Mouse (Mus musculus) heart, embryonic 16.5 days (tissue): ENCODE data around the gene Wnt8b. TPM values are rescaled to one million over a fixed set of nuclear protein-coding genes. Genes with fewer than 3 reads are reported as not detected.
A peak's percentile ranks its signal among the peaks of the same experiment; 100 is the strongest.

Experiments used
- ATAC-seq: fragments of 200-750 bp; cut with Nextera tagmentation; replicated peaks from 2 replicates; pipeline ENCODE4 v1.8.0; 2017; ENCODE audit warnings: moderate number of reproducible peaks; ENCODE audit not compliant: insufficient read depth, low FRiP score; ENCODE audit errors: extremely low read depth
- H3K27ac ChIP-seq: fragments of 300-500 bp; sonication (generic); 2 replicates; pipeline ENCODE4 v1.5.1; 2014; ENCODE audit warnings: mild to moderate bottlenecking, low read length, control low read depth, moderate library complexity
- H3K27me3 ChIP-seq: fragments of 300-500 bp; sonication (generic); 2 replicates; pipeline ENCODE4 v1.6.1; 2014; ENCODE audit warnings: low read length, mixed read lengths; ENCODE audit not compliant: control insufficient read depth, insufficient read depth
- H3K36me3 ChIP-seq: fragments of 300-500 bp; sonication (generic); 2 replicates; pipeline ENCODE4 v1.6.1; 2014; ENCODE audit not compliant: control insufficient read depth, insufficient read depth
- H3K4me1 ChIP-seq: fragments of 300-500 bp; sonication (generic); 2 replicates; pipeline ENCODE4 v1.6.1; 2014; ENCODE audit warnings: low read length, mixed read lengths; ENCODE audit not compliant: control insufficient read depth, insufficient read depth
- H3K4me2 ChIP-seq: fragments of 300-500 bp; sonication (generic); 2 replicates; pipeline ENCODE4 v1.6.1; 2014; ENCODE audit warnings: low read depth, mild to moderate bottlenecking, control low read depth, low read length
- H3K4me3 ChIP-seq: fragments of 300-500 bp; sonication (generic); 2 replicates; pipeline ENCODE4 v1.5.1; 2014; ENCODE audit warnings: mild to moderate bottlenecking, control low read depth, low read length
- H3K9ac ChIP-seq: fragments of 300-500 bp; sonication (generic); 2 replicates; pipeline ENCODE4 v1.6.1; 2014; ENCODE audit warnings: low read length, control low read depth
- H3K9me3 ChIP-seq: fragments of 300-500 bp; sonication (generic); replicated peaks from 2 replicates; pipeline ENCODE4 v1.6.1; 2016; ENCODE audit warnings: low read length; ENCODE audit not compliant: control insufficient read depth
- WGBS: fragments of 180-500 bp; shearing (Covaris S2); extraction: QIAGEN DNeasy Blood & Tissue Kit; methylation state at CpG from one replicate; pipeline ENCODE4 v1.1.7; 2014; 5-methylcytosine and 5-hydroxymethylcytosine counted together
- polyA plus RNA-seq: library from polyadenylated mRNA; unstranded; fragments of >200 nt; fragmentation: Nextera tagmentation; extraction: Ambion mirVana; gene quantifications from 2 replicates; pipeline ENCODE4 v1.2.1, GENCODE M21; 2015

The Wnt8b gene
- polyA plus RNA-seq, 1 experiment from 2014 or later = 0.08 TPM

DNA sequence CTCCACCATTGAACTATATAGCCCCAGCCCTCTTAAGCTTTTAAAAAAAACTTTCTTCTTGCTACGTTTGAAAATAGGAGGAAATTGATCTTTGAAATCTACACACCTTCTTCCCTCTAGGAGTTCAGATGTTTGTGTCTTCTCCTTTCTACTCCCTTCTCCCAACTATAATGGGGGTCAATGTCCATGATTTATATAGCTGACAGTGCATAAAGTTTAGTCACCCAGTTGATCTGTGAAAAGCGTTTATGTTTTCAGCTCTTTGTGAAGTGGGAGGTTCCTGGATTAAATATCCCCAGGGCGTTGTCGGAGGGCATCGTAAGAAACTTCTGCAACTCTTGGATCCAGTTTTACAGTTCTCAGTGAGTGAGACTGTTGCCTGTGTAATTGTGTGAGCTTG lies 7.0 kb downstream of the Wnt8b start:
- Histone ChIP-seq H3K27me3 (peaks cover 7% of the 10 kb centered on the region), H3K9ac (no peak overlapping the region), H3K4me1 (no peaks in the 10 kb centered on the region), H3K4me3 (no peak overlapping the region), H3K36me3 (no peaks in the 10 kb centered on the region), H3K27ac (no peak overlapping the region), H3K4me2 (no peak overlapping the region), H3K9me3 (no peaks in the 10 kb centered on the region)
- no peak for ATAC-seq
- WGBS = 64% methylated on average over 5 of the region's 5 CpGs

DNA sequence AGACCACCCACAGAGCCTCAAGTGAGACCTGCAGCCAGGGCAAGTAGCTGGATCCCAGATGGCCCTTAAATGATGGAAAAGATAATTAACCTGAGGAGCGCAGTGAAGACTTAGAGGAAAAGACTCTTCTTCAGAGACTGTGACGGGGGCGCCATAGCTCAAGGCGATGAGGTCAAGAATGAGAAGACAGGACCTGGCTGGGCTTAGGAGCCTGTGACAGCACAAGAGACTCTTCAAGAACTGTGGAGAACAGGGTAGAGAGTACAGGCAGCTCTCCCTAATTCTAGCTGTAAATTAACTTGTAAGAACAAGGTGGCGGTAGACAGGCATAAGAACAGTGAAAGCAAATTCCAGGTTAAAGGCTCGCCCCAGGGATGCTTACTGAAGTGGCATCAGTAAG lies 8.7 kb downstream of the Wnt8b start:
- no peak overlapping the region for H3K4me3 ChIP-seq
- H3K9me3 ChIP-seq = no peaks in the 10 kb centered on the region
- 78% methylated on average over 6 of the region's 6 CpGs for WGBS
- H3K9ac ChIP-seq = no peak overlapping the region
- ATAC-seq = no peak
- H3K27ac ChIP-seq = no peak overlapping the region
- H3K4me1 ChIP-seq = no peaks in the 10 kb centered on the region
- H3K27me3 ChIP-seq = peaks cover 4% of the 10 kb centered on the region; the same call in 1 of the 2 replicates
- no peaks in the 10 kb centered on the region for H3K36me3 ChIP-seq
- no peak overlapping the region for H3K4me2 ChIP-seq

DNA sequence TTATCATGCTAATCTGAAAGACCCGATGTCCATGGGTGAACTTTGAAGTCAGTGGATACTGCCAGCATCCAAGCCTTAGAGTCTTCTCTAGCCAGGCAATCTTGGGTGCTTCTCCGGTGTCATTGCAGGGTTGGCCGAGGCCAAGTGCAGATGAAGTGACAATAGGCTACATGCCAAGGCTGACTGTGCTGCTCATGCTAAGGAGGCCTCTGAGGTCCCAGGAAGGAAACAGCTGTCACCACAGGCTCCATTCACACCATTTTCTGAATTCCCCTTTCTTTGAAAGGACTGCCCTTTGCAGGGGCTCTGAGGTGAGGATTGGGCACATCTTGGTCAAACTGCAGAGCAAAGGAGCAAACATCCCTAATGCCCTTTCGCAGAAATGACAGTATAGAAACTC lies 9.5 kb downstream of the Wnt8b start:
- H3K27me3 ChIP-seq = peaks cover 7% of the 10 kb centered on the region; the same call in 1 of the 2 replicates

DNA sequence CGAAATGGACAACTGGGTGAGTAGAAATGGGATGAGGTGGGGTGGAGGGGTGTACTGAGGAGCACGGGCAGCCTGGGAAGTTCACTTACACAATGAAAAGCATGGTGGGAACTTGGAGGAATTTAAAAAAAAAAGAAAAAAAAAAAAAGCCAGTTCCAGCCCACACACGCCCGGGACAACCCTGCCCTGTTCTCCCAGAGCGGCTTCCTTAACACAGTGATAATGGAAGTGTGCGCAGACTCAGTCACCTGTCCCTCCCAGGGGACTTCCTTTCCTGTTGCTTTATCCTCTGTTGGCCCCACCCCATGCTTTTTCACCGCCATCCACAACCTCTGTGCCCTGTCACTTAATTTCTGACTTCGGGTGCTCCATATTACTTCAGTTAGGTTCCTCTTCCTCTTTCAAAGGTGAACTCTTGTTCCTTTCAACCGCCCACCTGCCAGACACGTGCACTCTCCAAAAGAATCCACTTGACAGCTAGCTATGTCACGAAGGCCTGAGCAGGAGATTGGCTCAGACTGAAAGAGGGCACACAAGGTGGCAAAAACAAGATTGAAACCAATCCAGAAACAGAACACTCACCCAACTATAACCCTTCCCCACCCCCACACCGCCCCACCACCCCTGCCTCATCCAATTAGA lies 17.4 kb downstream of the Wnt8b start:
- WGBS = 6% methylated on average over 12 of the region's 12 CpGs
- Histone ChIP-seq H3K27me3 (peaks cover 50% of the 10 kb centered on the region), H3K9me3 (no peaks in the 10 kb centered on the region), H3K4me2 (peak overlapping the region; percentile 94; the same call in 1 of the 2 replicates), H3K9ac (no peak overlapping the region), H3K27ac (no peak overlapping the region), H3K4me3 (peak overlapping the region; percentile 62), H3K36me3 (no peaks in the 10 kb centered on the region), H3K4me1 (peaks cover 11% of the 10 kb centered on the region; the same call in 1 of the 2 replicates)
- ATAC-seq = no peak

More for the DNA sequence above, 9.5 kb downstream of the Wnt8b start:
- no peak overlapping the region for H3K4me2 ChIP-seq
- no peak overlapping the region for H3K9ac ChIP-seq
- H3K9me3 ChIP-seq = no peaks in the 10 kb centered on the region
- H3K4me3 ChIP-seq = no peak overlapping the region
- H3K27ac ChIP-seq = no peak overlapping the region
- no peaks in the 10 kb centered on the region for H3K4me1 ChIP-seq
- ATAC-seq = no peak
- 49% methylated on average over 4 of the region's 4 CpGs for WGBS
- H3K36me3 ChIP-seq = no peaks in the 10 kb centered on the region

DNA sequence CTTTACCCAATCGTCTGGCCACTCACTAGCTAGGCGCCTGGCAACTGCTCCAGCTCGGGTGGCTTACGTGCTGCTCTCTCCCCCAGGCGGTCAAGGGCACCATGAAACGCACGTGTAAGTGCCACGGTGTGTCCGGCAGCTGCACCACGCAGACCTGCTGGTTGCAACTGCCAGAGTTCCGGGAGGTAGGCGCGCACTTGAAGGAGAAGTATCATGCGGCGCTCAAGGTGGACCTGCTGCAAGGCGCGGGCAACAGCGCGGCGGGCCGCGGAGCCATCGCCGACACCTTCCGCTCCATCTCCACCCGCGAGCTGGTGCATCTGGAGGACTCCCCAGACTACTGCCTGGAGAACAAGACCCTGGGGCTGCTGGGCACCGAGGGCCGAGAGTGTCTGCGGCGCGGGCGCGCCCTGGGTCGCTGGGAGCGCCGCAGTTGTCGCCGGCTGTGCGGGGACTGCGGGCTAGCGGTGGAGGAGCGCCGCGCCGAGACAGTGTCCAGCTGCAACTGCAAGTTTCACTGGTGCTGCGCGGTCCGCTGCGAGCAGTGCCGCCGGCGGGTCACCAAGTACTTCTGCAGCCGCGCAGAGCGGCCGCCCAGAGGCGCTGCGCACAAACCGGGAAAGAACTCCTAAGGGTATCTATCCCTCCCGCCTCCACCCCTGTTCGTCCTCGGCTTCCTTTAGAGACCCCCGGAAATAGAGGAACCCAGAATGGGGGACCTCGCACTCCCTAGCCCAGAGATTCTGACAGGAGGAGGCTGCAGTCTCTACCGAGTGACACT lies 18.4 kb downstream of the Wnt8b start:
- Histone ChIP-seq H3K9me3 (no peaks in the 10 kb centered on the region), H3K4me2 (peak overlapping the region; percentile 94), H3K4me1 (peaks cover 11% of the 10 kb centered on the region; the same call in 1 of the 2 replicates), H3K27me3 (peaks cover 50% of the 10 kb centered on the region), H3K27ac (no peak overlapping the region), H3K4me3 (peak overlapping the region; percentile 62), H3K36me3 (no peaks in the 10 kb centered on the region), H3K9ac (peak overlapping the region; percentile 66)
- peak; percentile 43 for ATAC-seq
- 1% methylated on average over 66 of the region's 66 CpGs for WGBS

DNA sequence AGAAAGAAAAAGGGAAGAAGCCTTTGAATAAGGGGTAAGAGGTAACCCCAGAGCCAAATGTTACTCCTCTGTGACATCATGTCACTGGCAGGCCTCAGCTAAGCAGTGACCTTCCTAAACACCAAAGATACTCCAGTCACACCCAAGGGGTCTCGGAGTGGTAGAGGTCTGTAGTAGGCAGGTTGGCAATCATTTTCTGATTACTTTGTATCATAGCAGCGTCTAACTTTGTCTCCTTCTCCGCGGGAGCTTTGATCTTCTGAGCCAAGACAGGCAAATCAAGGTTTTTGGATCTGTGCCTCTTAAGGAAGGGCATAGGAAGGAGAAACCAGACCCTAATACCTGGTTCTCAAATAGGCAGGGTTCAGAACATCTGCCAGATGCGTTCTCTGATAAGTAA lies 19.3 kb downstream of the Wnt8b start:
- H3K27me3 ChIP-seq = peaks cover 47% of the 10 kb centered on the region
- H3K4me3 ChIP-seq = no peak overlapping the region
- H3K4me1 ChIP-seq = peaks cover 11% of the 10 kb centered on the region; the same call in 1 of the 2 replicates
- no peak overlapping the region for H3K4me2 ChIP-seq
- H3K36me3 ChIP-seq = no peaks in the 10 kb centered on the region
- ATAC-seq = no peak
- H3K9me3 ChIP-seq = no peaks in the 10 kb centered on the region
- no peak overlapping the region for H3K9ac ChIP-seq
- H3K27ac ChIP-seq = no peak overlapping the region
- 42% methylated on average over 5 of the region's 5 CpGs for WGBS

DNA sequence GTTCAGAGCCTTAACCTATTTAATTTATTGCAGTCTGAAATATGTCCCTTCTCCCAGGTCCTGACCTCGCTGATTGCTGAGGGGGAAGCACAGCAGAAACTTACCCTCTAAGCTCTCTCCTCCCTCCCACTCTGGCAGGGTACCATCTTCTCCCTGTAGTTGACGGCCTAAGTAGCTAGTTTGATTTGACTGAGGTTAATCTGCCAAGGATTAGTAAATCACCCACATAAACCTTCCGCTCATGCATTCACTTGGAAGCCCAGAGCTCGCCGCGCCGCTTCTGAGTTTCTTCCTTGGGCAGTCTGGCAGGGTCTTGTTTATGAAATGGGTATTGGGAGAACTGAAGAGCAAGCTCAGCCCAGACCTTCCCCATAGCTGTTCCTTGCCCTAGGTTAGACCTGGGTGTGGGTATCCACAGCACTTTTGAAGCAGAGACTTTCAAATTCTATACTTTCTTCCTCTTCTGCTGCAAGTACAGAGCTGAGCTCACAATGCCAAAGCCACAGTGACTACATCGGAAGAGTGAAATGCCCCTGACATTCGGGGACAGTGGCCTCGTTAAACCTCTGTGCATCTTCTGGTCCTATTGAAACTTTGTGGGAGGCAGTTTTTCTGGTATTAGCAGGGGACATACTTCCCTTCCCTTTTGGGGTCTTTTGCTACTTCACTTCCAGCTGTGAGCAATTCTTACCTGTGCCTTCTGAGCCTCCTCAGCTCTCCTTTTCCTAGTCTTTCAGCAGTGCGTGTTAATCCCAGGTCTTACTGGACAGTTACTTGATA lies 20.0 kb downstream of the Wnt8b start:
- Histone ChIP-seq H3K27ac (no peak overlapping the region), H3K4me1 (peaks cover 11% of the 10 kb centered on the region; the same call in 1 of the 2 replicates)
- 36% methylated on average over 11 of the region's 11 CpGs for WGBS

DNA sequence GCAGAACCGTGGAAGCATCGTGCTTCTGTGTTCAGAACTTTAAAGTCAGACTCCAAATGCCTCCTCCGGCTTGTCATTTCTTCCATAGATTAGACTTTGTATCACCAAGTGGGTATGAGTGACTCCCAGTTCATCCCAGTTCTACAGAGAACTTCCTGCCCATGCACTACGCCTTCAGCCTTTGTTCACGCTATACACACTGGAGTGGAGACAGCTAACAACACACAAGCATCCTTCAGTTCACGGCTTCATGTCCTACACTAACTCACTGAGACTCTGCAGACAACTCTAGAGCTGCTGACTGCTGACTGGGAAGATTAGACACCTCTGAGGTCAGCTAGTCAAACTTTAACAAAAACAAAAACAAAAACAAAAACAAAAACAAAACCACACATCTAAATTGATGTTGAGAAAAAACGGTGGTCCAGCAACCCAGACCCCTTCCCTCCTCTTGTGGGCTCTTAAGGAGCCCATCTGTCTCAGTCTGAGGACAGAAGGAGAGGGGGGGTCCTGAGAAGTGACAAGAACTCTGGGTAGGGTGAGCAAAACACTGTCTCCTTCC lies 20.7 kb downstream of the Wnt8b start:
- Histone ChIP-seq H3K4me1 (peaks cover 11% of the 10 kb centered on the region; the same call in 1 of the 2 replicates), H3K4me3 (no peak overlapping the region), H3K27ac (no peak overlapping the region), H3K9ac (no peak overlapping the region), H3K27me3 (peaks cover 42% of the 10 kb centered on the region), H3K36me3 (no peaks in the 10 kb centered on the region), H3K9me3 (no peaks in the 10 kb centered on the region), H3K4me2 (no peak overlapping the region)
- ATAC-seq = no peak
- WGBS = 26% methylated on average over 7 of the region's 7 CpGs

More for the DNA sequence above, 20.0 kb downstream of the Wnt8b start:
- Histone ChIP-seq H3K9me3 (no peaks in the 10 kb centered on the region), H3K9ac (no peak overlapping the region), H3K36me3 (no peaks in the 10 kb centered on the region), H3K4me3 (no peak overlapping the region), H3K4me2 (no peak overlapping the region), H3K27me3 (peaks cover 47% of the 10 kb centered on the region)
- ATAC-seq = no peak
